Mouse (Mus musculus) liver, adult 2 months (tissue): ENCODE measurements at regions not wholly inside any gene's neighbourhood (a gene's known extent, or its start where the extent isn't known, plus 50 kb on each side); places are given as distances from the start of the nearest gene placed in this dataset.

Experiments used
- CTCF ChIP-seq: fragments of 200-500 bp; IDR thresholded peaks from 2 replicates; pipeline ENCODE4 v1.5.1; 2011; ENCODE audit warnings: low read depth, low read length, control low read depth
- POLR2A ChIP-seq: fragments of 200-500 bp; IDR thresholded peaks from 2 replicates; pipeline ENCODE4 v1.6.1; 2011; ENCODE audit warnings: low read length, control low read depth; ENCODE audit not compliant: insufficient read depth; ENCODE audit errors: extremely low read depth

GRCm38 (mm10) chr16:76644281-76644680 is 270.7 kb upstream of the Nrip1 start:
- TF ChIP-seq CTCF = no peak
- no peak for TF ChIP-seq POLR2A
